Mouse (Mus musculus): ENCODE measurements at regions not wholly inside any gene's neighbourhood (a gene's known extent, or its start where the extent isn't known, plus 50 kb on each side); places are given as distances from the start of the nearest gene placed in this dataset.
A peak's percentile ranks its signal among the peaks of the same experiment; 100 is the strongest.

DNA sequence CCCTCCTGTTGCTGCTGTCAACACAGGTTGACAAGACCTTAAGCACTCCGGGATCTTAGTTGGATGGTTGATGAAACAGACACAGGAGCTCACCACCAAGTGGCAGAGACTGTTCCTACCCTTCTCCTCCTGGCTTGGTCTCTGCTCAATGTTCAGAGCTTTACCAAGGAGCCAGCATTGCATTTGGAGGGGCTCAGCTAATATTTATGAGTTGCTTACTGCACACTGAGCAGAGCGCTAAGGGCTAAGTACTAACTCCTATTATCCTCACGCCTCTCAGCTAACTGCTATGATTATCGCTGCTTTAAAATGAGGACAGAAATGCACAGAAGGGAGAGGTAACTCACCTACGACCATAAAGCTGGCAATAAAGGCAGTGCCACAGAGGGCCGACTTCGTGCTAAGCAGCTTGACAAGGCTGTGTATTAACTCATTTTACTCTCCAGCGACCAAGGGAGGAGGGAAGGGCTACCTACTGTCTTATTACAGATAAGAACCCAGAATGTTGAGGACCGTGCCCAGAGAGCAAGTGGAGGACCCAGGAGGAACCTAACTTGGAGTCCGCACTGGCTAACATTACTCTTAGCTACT, 65.3 kb upstream of the Tmem150c start:
- Histone ChIP-seq H3K4me1 (peaks cover 5% of the 10 kb centered on the region; the same call in 1 of the 2 replicates), H3K36me3 (no peaks in the 10 kb centered on the region), H3K4me3 (no peak overlapping the region), H3K9ac (no peak overlapping the region), H3K27me3 (no peaks in the 10 kb centered on the region), H3K9me3 (no peaks in the 10 kb centered on the region), H3K27ac (no peak overlapping the region), H3K4me2 (replicated peaks) (no peak overlapping the region)
- 82% methylated on average over 10 of the region's 10 CpGs for WGBS
- no peak for ATAC-seq (ENCODE audit: insufficient number of reproducible peaks, insufficient read depth, low FRiP score, low TSS enrichment)

DNA sequence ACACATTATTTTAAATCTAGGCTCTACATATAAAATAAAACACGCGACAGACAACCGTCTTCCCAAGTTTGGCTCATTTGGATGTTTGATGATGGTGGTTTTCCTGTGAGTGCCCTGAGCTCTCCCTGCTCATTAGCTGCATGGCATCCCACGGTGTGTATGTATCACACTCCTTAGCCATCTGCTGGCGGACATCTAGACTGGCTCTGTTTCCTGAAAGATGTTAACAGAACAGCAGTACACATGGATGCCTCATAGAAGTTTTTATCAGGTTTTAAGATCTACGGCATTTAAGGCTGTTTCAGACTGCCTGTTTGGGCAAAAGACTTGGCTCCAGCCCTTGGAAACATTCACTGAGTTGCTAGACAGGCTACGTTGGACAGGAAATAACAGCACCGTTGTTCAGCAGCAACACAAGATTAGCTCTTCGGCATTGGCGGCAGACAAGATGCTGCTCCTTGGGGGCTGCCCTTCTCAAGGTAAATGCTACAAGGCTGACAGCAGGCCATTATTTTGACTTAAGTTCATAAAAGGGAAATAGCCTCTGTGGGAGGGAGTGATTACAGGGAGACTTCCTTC, 61.5 kb upstream of the Tmem150c start:
- Histone ChIP-seq H3K4me3 (no peak overlapping the region), H3K4me2 (replicated peaks) (no peak overlapping the region), H3K9me3 (no peaks in the 10 kb centered on the region), H3K27ac (no peak overlapping the region), H3K36me3 (no peaks in the 10 kb centered on the region), H3K4me1 (0 out of 2 replicates have a peak, but pooled peaks cover 3% of the 10 kb centered on the region), H3K9ac (no peak overlapping the region), H3K27me3 (no peaks in the 10 kb centered on the region)
- 57% methylated on average over 10 of the region's 10 CpGs for WGBS
- ATAC-seq (ENCODE audit: insufficient number of reproducible peaks, insufficient read depth, low FRiP score, low TSS enrichment) = no peak

- no peak for ATAC-seq (ENCODE audit: insufficient number of reproducible peaks, insufficient read depth, low FRiP score, low TSS enrichment)
- no peak overlapping the region for H3K4me3 ChIP-seq
- H3K4me1 ChIP-seq = 0 out of 2 replicates have a peak, but pooled peaks cover 3% of the 10 kb centered on the region
- 85% methylated on average over 11 of the region's 11 CpGs for WGBS
- no peak overlapping the region for H3K27ac ChIP-seq
- no peak overlapping the region for H3K4me2 ChIP-seq (replicated peaks)
- H3K9ac ChIP-seq = no peak overlapping the region
- no peaks in the 10 kb centered on the region for H3K9me3 ChIP-seq
- no peaks in the 10 kb centered on the region for H3K36me3 ChIP-seq
- H3K27me3 ChIP-seq = no peaks in the 10 kb centered on the region
Measured at GRCm38 (mm10) chr5:100220320-100220719, 60.7 kb upstream of the Tmem150c start.

GRCm38 (mm10) chr5:100218256-100218851, 58.7 kb upstream of the Tmem150c start:
- no peak overlapping the region for H3K4me2 ChIP-seq (replicated peaks)
- WGBS = 86% methylated on average over 3 of the region's 3 CpGs
- no peaks in the 10 kb centered on the region for H3K36me3 ChIP-seq
- H3K9me3 ChIP-seq = no peaks in the 10 kb centered on the region
- no peak for ATAC-seq (ENCODE audit: insufficient number of reproducible peaks, insufficient read depth, low FRiP score, low TSS enrichment)
- no peak overlapping the region for H3K27ac ChIP-seq
- no peak overlapping the region for H3K4me3 ChIP-seq
- no peak overlapping the region for H3K9ac ChIP-seq
- H3K4me1 ChIP-seq = 0 out of 2 replicates have a peak, but pooled peaks cover 3% of the 10 kb centered on the region
- H3K27me3 ChIP-seq = no peaks in the 10 kb centered on the region

DNA sequence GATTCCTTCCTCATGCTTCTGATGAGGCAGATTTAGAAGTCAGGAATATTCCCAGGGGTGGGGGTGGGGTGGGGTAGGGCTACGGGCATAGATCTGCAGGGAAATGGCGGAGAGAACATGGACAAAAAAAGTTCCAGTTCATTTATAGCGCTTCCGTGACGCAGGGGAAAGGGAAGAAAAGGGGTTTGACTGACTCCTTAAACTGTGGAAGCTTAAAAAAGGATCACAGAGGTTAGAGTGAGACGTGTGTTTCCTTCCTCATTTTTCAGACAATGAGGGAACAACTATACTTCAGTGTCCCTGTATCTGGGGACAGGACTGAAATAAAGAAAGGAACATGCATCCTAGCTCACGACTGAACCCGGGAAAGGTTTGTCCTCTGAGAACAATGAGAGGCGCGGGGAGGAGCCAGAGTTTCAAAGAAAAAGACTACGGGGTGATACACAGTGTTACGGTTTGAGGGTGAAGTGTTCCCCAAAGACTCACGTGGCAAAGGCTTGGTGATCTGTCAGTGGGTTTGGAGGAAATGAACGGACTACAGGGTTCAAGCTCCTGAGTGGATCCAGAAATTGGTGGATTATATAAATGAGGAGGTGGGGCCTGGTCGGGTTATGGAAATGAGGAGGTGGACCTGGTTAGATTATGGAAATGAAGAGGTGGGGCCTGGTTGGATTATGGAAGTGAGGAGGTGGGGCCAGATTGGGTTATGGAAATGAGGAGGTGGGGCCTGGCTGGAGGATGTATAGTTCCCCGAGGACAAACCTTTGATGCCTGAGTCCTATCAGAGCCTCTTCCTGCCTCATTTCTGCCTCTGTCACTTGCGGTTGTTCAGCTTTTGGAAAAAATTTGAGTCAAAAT, 57.8 kb upstream of the Tmem150c start:
- ATAC-seq (ENCODE audit: insufficient number of reproducible peaks, insufficient read depth, low FRiP score, low TSS enrichment) = 0 out of 2 replicates have a peak, but pooled peaks have one; percentile 66
- H3K9ac ChIP-seq = no peak overlapping the region
- WGBS = 23% methylated on average over 17 of the region's 17 CpGs
- no peak overlapping the region for H3K4me2 ChIP-seq (replicated peaks)
- H3K36me3 ChIP-seq = no peaks in the 10 kb centered on the region
- H3K4me1 ChIP-seq = 0 out of 2 replicates have a peak, but pooled peaks cover 3% of the 10 kb centered on the region
- no peak overlapping the region for H3K27ac ChIP-seq
- H3K9me3 ChIP-seq = no peaks in the 10 kb centered on the region
- no peak overlapping the region for H3K4me3 ChIP-seq
- H3K27me3 ChIP-seq = no peaks in the 10 kb centered on the region

DNA sequence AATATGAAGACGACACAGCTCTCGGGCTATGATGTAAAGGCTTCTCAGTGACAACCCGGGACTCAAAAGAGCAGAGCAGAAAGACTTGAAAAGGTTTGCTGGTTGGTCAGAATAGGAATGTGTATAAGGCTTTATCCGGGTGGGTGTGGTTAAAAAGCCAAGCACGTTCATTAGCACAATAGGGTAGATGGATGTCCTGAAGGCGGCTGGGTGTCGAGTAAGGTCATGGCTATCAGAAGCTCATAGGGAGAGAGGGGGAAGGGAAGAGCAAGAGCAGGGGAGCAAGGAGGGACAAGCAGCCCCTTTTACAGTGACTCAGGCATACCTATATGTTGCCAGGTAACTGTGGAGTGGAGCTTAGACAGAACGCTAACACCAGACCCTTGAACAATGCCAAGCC, 54.3 kb upstream of the Tmem150c start:
- no peaks in the 10 kb centered on the region for H3K27me3 ChIP-seq
- no peak overlapping the region for H3K4me2 ChIP-seq (replicated peaks)
- H3K36me3 ChIP-seq = no peaks in the 10 kb centered on the region
- H3K9me3 ChIP-seq = no peaks in the 10 kb centered on the region
- ATAC-seq (ENCODE audit: insufficient number of reproducible peaks, insufficient read depth, low FRiP score, low TSS enrichment) = no peak
- no peak overlapping the region for H3K4me3 ChIP-seq
- H3K27ac ChIP-seq = no peak overlapping the region
- H3K9ac ChIP-seq = no peak overlapping the region
- 72% methylated on average over 8 of the region's 8 CpGs for WGBS
- H3K4me1 ChIP-seq = 0 out of 2 replicates have a peak, but pooled peaks cover 3% of the 10 kb centered on the region

DNA sequence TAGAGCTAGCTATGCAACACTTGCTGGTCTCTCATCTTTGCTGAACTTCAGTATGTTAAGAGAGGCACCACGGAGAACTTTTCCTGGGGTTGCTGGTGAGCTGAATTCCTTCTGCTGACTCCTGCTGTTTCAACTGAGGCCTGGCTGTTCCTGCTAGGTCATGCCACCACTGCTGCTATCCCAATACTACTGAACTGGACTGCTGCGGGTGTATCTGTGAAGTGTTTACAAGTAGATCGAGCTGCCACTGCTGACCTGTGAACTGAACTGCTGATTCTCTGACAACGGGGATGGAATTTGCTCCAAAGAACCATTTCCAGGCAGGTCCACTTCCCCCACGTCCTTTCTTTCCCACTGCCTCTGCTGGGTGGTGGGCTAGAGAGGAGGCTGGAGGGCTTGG, 51.1 kb upstream of the Tmem150c start:
- no peak for ATAC-seq (ENCODE audit: insufficient number of reproducible peaks, insufficient read depth, low FRiP score, low TSS enrichment)
- Histone ChIP-seq H3K4me2 (replicated peaks) (no peak overlapping the region), H3K9ac (no peak overlapping the region), H3K4me1 (no peaks in the 10 kb centered on the region), H3K4me3 (no peak overlapping the region), H3K9me3 (no peaks in the 10 kb centered on the region), H3K27ac (no peak overlapping the region), H3K27me3 (no peaks in the 10 kb centered on the region), H3K36me3 (no peaks in the 10 kb centered on the region)
- WGBS = 71% methylated on average over 5 of the region's 5 CpGs
